Mouse (Mus musculus): ENCODE measurements around the gene Tenm3. TPM values are rescaled to one million over a fixed set of nuclear protein-coding genes. Genes with fewer than 3 reads are reported as not detected.

Tenm3 gene
- total RNA-seq, 1 experiment from 2014 or later = not detected

GRCm38 (mm10) chr8:48816941-48817340 lies 26.8 kb downstream of the Tenm3 start:
- no peak for ATAC-seq (ENCODE audit: extremely low read depth, insufficient number of reproducible peaks, low FRiP score, poor library complexity, severe bottlenecking)

- ATAC-seq (ENCODE audit: extremely low read depth, insufficient number of reproducible peaks, low FRiP score, poor library complexity, severe bottlenecking) = no peak
Measured at GRCm38 (mm10) chr8:48812196-48812741, 31.5 kb downstream of the Tenm3 start.

GRCm38 (mm10) chr8:48810615-48811014 lies 33.1 kb downstream of the Tenm3 start:
- ATAC-seq (ENCODE audit: extremely low read depth, insufficient number of reproducible peaks, low FRiP score, poor library complexity, severe bottlenecking) = no peak

GRCm38 (mm10) chr8:48809104-48809503 lies 34.6 kb downstream of the Tenm3 start:
- no peak for ATAC-seq (ENCODE audit: extremely low read depth, insufficient number of reproducible peaks, low FRiP score, poor library complexity, severe bottlenecking)

GRCm38 (mm10) chr8:48803070-48803469 lies 40.7 kb downstream of the Tenm3 start:
- ATAC-seq (ENCODE audit: extremely low read depth, insufficient number of reproducible peaks, low FRiP score, poor library complexity, severe bottlenecking) = no peak

GRCm38 (mm10) chr8:48802231-48802630 lies 41.5 kb downstream of the Tenm3 start:
- ATAC-seq (ENCODE audit: extremely low read depth, insufficient number of reproducible peaks, low FRiP score, poor library complexity, severe bottlenecking) = no peak

- no peak for ATAC-seq (ENCODE audit: extremely low read depth, insufficient number of reproducible peaks, low FRiP score, poor library complexity, severe bottlenecking)
Measured at GRCm38 (mm10) chr8:48797955-48798359, 45.8 kb downstream of the Tenm3 start.

GRCm38 (mm10) chr8:48794285-48794684 lies 49.5 kb downstream of the Tenm3 start:
- ATAC-seq (ENCODE audit: extremely low read depth, insufficient number of reproducible peaks, low FRiP score, poor library complexity, severe bottlenecking) = no peak

- no peak for ATAC-seq (ENCODE audit: extremely low read depth, insufficient number of reproducible peaks, low FRiP score, poor library complexity, severe bottlenecking)
Measured at GRCm38 (mm10) chr8:48793729-48794128, 50.0 kb downstream of the Tenm3 start.

GRCm38 (mm10) chr8:48792587-48793326 lies 51.0 kb downstream of the Tenm3 start:
- ATAC-seq (ENCODE audit: extremely low read depth, insufficient number of reproducible peaks, low FRiP score, poor library complexity, severe bottlenecking) = no peak

GRCm38 (mm10) chr8:48783308-48783707 lies 60.4 kb downstream of the Tenm3 start:
- ATAC-seq (ENCODE audit: extremely low read depth, insufficient number of reproducible peaks, low FRiP score, poor library complexity, severe bottlenecking) = no peak

GRCm38 (mm10) chr8:48780628-48781027 lies 63.1 kb downstream of the Tenm3 start:
- no peak for ATAC-seq (ENCODE audit: extremely low read depth, insufficient number of reproducible peaks, low FRiP score, poor library complexity, severe bottlenecking)

GRCm38 (mm10) chr8:48779194-48779593 lies 64.6 kb downstream of the Tenm3 start:
- ATAC-seq (ENCODE audit: extremely low read depth, insufficient number of reproducible peaks, low FRiP score, poor library complexity, severe bottlenecking) = no peak

- no peak for ATAC-seq (ENCODE audit: extremely low read depth, insufficient number of reproducible peaks, low FRiP score, poor library complexity, severe bottlenecking)
Measured at GRCm38 (mm10) chr8:48776081-48776480, 67.7 kb downstream of the Tenm3 start.

GRCm38 (mm10) chr8:48775531-48776037 lies 68.2 kb downstream of the Tenm3 start:
- no peak for ATAC-seq (ENCODE audit: extremely low read depth, insufficient number of reproducible peaks, low FRiP score, poor library complexity, severe bottlenecking)

GRCm38 (mm10) chr8:48774837-48775236 lies 68.9 kb downstream of the Tenm3 start:
- no peak for ATAC-seq (ENCODE audit: extremely low read depth, insufficient number of reproducible peaks, low FRiP score, poor library complexity, severe bottlenecking)

GRCm38 (mm10) chr8:48766545-48767234 lies 77.1 kb downstream of the Tenm3 start:
- no peak for ATAC-seq (ENCODE audit: extremely low read depth, insufficient number of reproducible peaks, low FRiP score, poor library complexity, severe bottlenecking)

GRCm38 (mm10) chr8:48765212-48765611 lies 78.5 kb downstream of the Tenm3 start:
- ATAC-seq (ENCODE audit: extremely low read depth, insufficient number of reproducible peaks, low FRiP score, poor library complexity, severe bottlenecking) = no peak

GRCm38 (mm10) chr8:48764011-48764410 lies 79.7 kb downstream of the Tenm3 start:
- ATAC-seq (ENCODE audit: extremely low read depth, insufficient number of reproducible peaks, low FRiP score, poor library complexity, severe bottlenecking) = no peak

GRCm38 (mm10) chr8:48756874-48757273 lies 86.9 kb downstream of the Tenm3 start:
- ATAC-seq (ENCODE audit: extremely low read depth, insufficient number of reproducible peaks, low FRiP score, poor library complexity, severe bottlenecking) = no peak
